Mouse (Mus musculus): Measurements from ENCODE around the gene Eda.

Eda gene

GRCm38 (mm10) chrX:99975250-99975984 lies at the start of gene Eda:
Eda (plus strand) TSS chrX:99975606.
- in situ Hi-C loops (cut with MboI, MseI), result no loop called here

GRCm38 (mm10) chrX:99961002-99961401 lies 14.4 kb upstream of the Eda start:
- in situ Hi-C loops (cut with MboI, MseI), result no loop called here

GRCm38 (mm10) chrX:99970111-99970510 lies 5.3 kb upstream of the Eda start:
- in situ Hi-C loops (cut with MboI, MseI), result no loop called here

GRCm38 (mm10) chrX:99974381-99974780 lies 1.0 kb upstream of the Eda start:
- in situ Hi-C loops (cut with MboI, MseI), result no loop called here

GRCm38 (mm10) chrX:99974803-99975202 lies 603 bp upstream of the Eda start:
- in situ Hi-C loops (cut with MboI, MseI), result no loop called here

DNA sequence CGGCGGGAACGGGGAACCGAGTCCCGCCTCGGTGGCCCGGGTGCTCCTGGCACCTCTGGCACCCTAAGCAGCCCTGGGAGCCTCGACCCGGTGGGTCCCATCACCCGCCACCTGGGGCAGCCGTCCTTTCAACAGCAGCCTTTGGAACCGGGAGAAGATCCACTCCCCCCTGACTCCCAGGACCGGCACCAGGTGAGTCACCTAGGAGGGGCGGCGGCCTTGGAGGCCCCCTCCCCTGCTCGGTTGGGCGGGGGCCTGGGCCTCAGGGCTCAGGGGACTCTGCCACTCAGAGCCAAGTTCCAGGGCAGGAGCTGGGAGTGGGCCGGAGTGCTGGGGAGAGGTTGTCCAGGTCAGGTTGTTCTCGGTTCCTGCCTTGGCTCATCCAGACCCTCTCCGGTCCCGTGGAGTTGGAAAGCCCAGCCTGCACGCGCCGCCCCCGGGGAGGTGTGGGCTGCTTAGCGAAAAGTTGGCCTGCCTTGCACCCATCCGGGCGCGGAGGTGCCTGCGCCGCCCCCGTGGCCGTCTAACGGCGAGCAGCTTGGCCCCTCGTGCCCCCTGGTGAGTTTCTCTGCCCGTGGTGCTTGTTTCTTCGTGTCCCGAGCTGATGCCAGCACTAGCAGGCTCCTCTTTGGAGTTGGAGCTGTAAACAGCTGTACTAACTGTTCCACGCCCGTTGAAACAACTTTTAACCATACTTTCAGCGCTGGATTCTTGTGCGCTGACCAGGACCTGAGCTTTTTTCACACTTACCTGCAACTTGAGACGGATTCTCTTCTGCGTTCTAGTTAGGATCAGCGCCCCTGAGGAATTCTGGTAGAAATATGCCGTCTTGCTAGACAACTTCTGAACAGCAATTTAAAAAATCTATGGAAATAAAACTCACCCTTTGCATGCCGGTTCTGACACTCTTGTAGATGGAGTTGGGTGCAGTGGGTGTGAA lies 849 bp downstream of the Eda start:
- in situ Hi-C loops (cut with MboI, MseI), result no loop called here

- in situ Hi-C loops (cut with MboI, MseI), result no loop called here
Measured at GRCm38 (mm10) chrX:99978354-99978753, 2.9 kb downstream of the Eda start.

- in situ Hi-C loops (cut with MboI, MseI), result no loop called here
Measured at GRCm38 (mm10) chrX:99993434-99993833, 18.0 kb downstream of the Eda start.

GRCm38 (mm10) chrX:99999342-99999741 lies 23.9 kb downstream of the Eda start:
- in situ Hi-C loops (cut with MboI, MseI), result no loop called here

DNA sequence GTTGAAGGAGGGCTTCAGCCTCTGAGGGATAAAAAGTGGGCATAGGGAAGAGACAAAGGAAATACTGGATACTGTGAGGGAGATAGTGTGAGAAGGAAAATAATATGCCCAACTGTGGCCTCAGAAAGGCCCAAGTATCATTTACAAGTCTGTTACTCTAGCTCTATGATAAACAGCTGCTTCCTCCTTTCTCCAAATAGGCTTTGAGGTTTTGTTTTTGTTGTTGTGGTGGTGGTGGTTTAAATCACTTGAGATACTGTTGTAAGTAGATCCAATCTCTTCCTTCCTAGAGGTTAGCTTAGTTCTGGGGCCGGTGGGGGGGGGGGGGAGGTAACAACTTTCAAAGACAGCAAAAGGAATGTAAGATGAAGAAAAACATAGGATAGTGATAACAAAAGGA lies 143.0 kb downstream of the Eda start:
- in situ Hi-C loops (cut with MboI, MseI), result no loop called here

DNA sequence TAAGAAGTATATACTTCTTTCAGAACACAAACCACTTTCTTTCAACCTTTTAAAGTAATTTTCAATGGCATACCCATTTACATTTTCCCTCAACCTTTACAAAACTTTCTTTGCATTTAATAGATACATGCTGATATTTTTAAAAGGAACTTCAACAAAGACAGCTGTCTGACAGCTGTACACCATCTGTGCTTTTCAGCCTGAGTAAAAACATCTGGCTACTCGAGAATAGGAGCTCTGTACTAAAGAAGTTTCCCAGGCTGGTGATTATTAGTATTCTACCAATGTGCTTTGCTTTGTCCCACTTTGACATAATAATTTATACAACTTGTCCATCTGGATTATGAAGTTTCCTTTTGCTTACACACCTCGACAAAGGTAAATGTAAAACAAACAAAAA lies 219.9 kb downstream of the Eda start:
- in situ Hi-C loops (cut with MboI, MseI), result no loop called here

GRCm38 (mm10) chrX:100313652-100314051 lies 338.2 kb downstream of the Eda start:
- in situ Hi-C loops (cut with MboI, MseI), result no loop called here

DNA sequence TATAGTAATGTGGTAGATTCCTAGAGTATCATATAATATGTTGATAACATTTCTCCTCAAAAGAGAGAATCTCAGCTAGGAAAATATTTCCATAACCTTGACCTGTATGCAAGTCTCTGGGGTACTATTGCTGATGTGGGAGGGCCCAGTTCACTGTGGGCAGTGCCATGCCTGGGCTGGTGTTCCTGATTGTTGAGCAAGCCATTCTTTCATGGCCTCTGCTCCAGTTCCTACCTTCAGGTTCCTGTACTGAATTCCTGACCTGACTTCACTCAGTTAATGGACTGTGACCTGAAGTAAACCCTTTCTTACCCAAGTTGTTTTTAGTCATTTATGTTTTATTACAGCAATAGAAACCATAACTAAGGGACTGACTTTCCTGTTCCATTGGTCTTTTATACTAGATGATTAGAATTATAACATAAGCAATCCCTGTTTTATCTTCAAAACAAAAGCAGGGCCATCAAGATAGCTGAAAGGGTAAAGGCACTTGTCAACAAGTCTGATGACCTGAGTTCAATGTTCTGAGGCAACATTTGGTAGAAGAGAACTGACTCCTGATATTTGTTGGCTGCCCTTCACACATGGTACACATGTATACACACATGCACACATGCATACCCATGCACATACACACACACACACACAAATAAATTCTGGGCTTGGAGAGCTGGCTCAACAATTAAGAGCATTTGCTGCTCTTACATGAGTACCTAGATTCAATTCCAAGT lies 338.9 kb downstream of the Eda start:
- in situ Hi-C loops (cut with MboI, MseI), result no loop called here

- in situ Hi-C loops (cut with MboI, MseI), result no loop called here
Measured at GRCm38 (mm10) chrX:100340687-100341086, 365.3 kb downstream of the Eda start.

GRCm38 (mm10) chrX:100344433-100344832 lies 369.0 kb downstream of the Eda start:
- in situ Hi-C loops (cut with MboI, MseI), result no loop called here

GRCm38 (mm10) chrX:100356974-100357373 lies 381.6 kb downstream of the Eda start:
- in situ Hi-C loops (cut with MboI, MseI), result no loop called here

- in situ Hi-C loops (cut with MboI, MseI), result no loop called here
Measured at GRCm38 (mm10) chrX:100389887-100390286, 414.5 kb downstream of the Eda start.

DNA sequence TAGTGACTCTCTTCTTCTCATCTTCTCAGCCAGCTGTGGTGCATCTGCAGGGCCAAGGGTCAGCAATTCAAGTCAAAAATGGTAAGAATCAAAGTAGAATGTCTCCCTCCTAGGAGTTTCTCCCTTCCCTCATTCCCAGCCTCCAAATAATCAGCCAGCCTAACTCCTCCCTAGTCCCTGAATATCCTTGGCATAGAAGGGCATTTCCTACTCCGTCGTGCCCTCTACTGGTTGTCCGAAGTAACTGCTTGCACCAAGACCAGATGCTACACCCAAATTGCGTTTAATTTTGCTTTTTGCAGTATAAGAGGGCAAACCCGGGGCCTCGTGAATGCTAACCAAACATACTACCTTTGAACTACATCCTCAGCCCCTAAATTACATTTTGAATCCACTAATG lies 416.9 kb downstream of the Eda start:
- in situ Hi-C loops (cut with MboI, MseI), result no loop called here

DNA sequence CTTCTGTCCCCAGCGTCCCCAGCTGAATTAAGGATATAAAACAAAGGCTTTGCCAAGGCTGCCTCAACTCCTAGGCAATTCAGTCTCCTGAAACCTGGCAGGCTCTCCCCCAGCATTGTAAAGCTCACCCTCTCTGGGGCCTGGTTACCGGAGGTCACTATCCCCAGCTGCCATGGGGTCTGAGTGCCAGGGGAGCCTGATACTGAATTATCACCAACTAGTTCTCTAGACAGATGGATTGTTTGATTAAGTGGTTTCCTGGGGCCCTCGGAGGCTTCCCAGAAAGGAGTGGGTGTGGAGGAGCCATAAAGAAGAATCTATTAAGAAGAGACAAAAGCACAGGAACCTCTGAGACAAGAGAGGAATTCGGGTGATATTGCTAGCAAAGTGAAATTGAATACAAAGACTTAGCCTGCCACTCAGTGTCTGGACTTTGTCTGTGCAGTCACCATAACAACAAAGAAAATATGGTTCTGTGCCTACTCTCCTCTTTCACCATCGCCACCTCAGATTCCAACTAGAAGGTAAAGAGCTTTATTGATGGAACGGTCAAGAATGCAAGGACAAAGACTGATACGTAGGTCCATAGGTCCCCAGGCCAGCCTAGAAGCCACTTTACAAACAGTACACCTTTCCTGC lies 418.9 kb downstream of the Eda start:
- in situ Hi-C loops (cut with MboI, MseI), result no loop called here

DNA sequence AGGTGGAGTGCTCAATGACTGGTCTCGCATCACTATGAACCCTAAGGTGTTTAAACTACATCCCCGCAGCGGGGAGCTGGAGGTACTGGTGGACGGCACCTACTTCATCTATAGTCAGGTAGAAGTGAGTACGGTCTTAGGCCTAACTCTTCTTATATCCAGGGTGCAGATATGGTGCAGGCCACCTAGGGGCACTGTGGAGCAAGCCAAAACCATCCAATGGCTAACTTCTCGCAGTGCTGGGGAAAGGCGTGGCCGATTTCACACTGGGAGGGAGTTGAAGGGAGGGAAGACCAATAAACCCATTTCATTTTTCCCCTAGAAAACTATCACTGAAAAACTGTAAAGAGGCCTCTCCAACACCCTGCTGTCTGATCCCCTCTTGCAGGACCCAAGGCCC lies 419.6 kb downstream of the Eda start:
- in situ Hi-C loops (cut with MboI, MseI), result no loop called here

DNA sequence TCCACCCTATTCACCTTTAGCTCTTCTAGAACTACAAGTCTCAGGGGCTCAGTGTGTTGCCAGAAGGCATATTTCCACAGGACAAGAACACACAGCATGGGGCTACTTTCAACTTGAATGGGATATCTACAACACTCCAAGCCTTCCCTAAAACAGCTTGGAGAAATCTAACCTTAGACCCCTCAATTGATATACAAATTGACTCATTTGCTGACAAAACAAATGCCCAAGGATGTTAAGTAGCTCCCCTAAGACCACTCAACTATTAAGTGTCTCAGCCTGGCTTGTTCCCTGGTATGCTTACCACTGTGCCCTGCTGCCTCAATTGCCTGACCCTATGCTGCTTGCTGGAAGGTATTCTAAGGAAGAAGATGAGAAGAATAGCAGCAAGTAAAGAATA lies 425.5 kb downstream of the Eda start:
- in situ Hi-C loops (cut with MboI, MseI), result no loop called here

DNA sequence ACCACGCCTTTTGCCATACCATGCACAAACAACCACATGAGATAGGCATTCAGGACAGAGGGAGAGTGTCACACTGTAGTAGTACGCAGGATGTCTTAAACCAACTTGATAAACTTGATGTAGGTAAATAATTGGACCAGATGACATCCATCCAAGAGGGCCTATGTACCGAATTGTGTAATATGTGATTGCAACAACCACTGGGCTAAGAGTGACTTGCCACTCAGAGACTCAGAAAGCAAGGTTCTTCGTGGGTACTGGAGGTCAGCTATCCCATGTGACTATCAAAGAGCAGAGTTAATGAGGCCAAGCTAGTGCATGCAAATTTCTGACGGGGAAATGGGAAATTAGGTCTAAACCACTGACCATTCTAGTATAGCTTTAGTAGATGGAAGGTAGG lies 426.3 kb downstream of the Eda start:
- in situ Hi-C loops (cut with MboI, MseI), result no loop called here
